Mouse (Mus musculus) forebrain, postnatal 0 days (tissue): Measurements from ENCODE around the gene Rbmxl2. TPM values are rescaled to one million over a fixed set of nuclear protein-coding genes. Genes with fewer than 3 reads are reported as not detected.

Source experiments
- ATAC-seq: fragments of 200-750 bp; cut with Nextera tagmentation; 2 replicates; pipeline ENCODE4 v1.8.0; 2017; ENCODE audit warnings: mild to moderate bottlenecking, moderate library complexity
- DNase-seq: peaks from one replicate; pipeline ENCODE4 v3.0.0-alpha.2; 2015
- H3K27ac ChIP-seq: fragments of 300-500 bp; sonication (generic); 2 replicates; pipeline ENCODE4 v1.5.1; 2014; ENCODE audit warnings: low read depth, mild to moderate bottlenecking, antibody characterized with exemption, low read length, moderate library complexity, mixed read lengths
- H3K27me3 ChIP-seq: fragments of 300-500 bp; sonication (generic); 2 replicates; pipeline ENCODE4 v1.6.1; 2014; ENCODE audit warnings: mild to moderate bottlenecking, low read length, mixed read lengths; ENCODE audit not compliant: insufficient read depth
- H3K36me3 ChIP-seq: fragments of 300-500 bp; sonication (generic); 2 replicates; pipeline ENCODE4 v1.6.1; 2014; ENCODE audit warnings: mild to moderate bottlenecking, moderate library complexity; ENCODE audit not compliant: insufficient read depth
- H3K4me1 ChIP-seq: fragments of 300-500 bp; sonication (generic); 2 replicates; pipeline ENCODE4 v1.6.1; 2014; ENCODE audit warnings: antibody characterized with exemption; ENCODE audit not compliant: insufficient read depth
- H3K4me2 ChIP-seq: fragments of 300-500 bp; sonication (generic); 2 replicates; pipeline ENCODE4 v1.6.1; 2014; ENCODE audit warnings: low read depth, mild to moderate bottlenecking, moderate library complexity
- H3K4me3 ChIP-seq: fragments of 300-500 bp; sonication (generic); 2 replicates; pipeline ENCODE4 v1.5.1; 2014; ENCODE audit warnings: low read depth, low read length, mixed read lengths
- H3K9ac ChIP-seq: fragments of 300-500 bp; sonication (generic); 2 replicates; pipeline ENCODE4 v1.6.1; 2014; ENCODE audit warnings: mild to moderate bottlenecking
- H3K9me3 ChIP-seq: fragments of 300-500 bp; sonication (generic); 2 replicates; pipeline ENCODE4 v1.6.1; 2016; ENCODE audit warnings: low read length
- CTCF ChIP-seq: sonication (generic); IDR thresholded peaks from 2 replicates; pipeline ENCODE4 v1.5.1; 2016; ENCODE audit warnings: antibody characterized with exemption, control low read depth, low read depth
- WGBS: fragments of 180-500 bp; shearing (Covaris S2); extraction: QIAGEN DNeasy Blood & Tissue Kit; methylation state at CpG from one replicate; pipeline ENCODE4 v1.1.7; 2014; 5-methylcytosine and 5-hydroxymethylcytosine counted together
- polyA plus RNA-seq: library from polyadenylated mRNA; unstranded; fragments of >200 nt; fragmentation: Nextera tagmentation; extraction: Ambion mirVana; gene quantifications from 2 replicates; pipeline ENCODE4 v1.2.1, GENCODE M21; 2015
- total RNA-seq: library from RNA; depleted of rRNA; stranded (reverse); fragments of >200 nt; gene quantifications from 2 replicates; pipeline ENCODE4 v1.2.3, GENCODE M21; 2014; rRNA removed

Rbmxl2 gene
- total RNA-seq (not detected in 2 replicates), polyA plus RNA-seq (not detected in 2 replicates)

GRCm38 (mm10) chr7:107209204-107209860 lies at the start of gene Rbmxl2:
Gene Rbmxl2 (plus strand): TSS chr7:107209445.
- Histone ChIP-seq H3K36me3 (no peaks in the 10 kb centered on the region), H3K9me3 (peaks cover 16% of the 10 kb centered on the region), H3K4me3 (0 out of 2 replicates have a peak within 1 kb of the TSS, but pooled peaks have one; percentile 11), H3K27me3 (peaks cover 27% of the 10 kb centered on the region; the same call in 1 of the 2 replicates), H3K4me1 (no peaks in the 10 kb centered on the region), H3K4me2 (no peak within 1 kb of the TSS), H3K9ac (no peak within 1 kb of the TSS), H3K27ac (no peak within 1 kb of the TSS)
- no peak for DNase-seq
- no peak for ATAC-seq
- TF ChIP-seq CTCF = peak; percentile 15; the same call in 1 of the 2 replicates
- 49% methylated on average over 70 of the region's 70 CpGs for WGBS

- DNase-seq (no peak), ATAC-seq (no peak)
- H3K27me3 ChIP-seq = no peaks in the 10 kb centered on the region
- H3K27ac ChIP-seq = no peak within 1 kb of the TSS
- no peak within 1 kb of the TSS for H3K4me3 ChIP-seq
- TF ChIP-seq CTCF = no peak
- no peak within 1 kb of the TSS for H3K9ac ChIP-seq
- 89% methylated on average over 10 of the region's 10 CpGs for WGBS
- H3K4me2 ChIP-seq = no peak within 1 kb of the TSS
- no peaks in the 10 kb centered on the region for H3K4me1 ChIP-seq
- H3K36me3 ChIP-seq = no peaks in the 10 kb centered on the region
- H3K9me3 ChIP-seq = no peaks in the 10 kb centered on the region
These were observed 42.6 kb upstream of the Rbmxl2 start, which contains the start of gene Nlrp14 for GRCm38 (mm10) chr7:107166690-107167089. Gene Nlrp14 (plus strand): TSS chr7:107166990.

GRCm38 (mm10) chr7:107180406-107180805 lies 28.8 kb upstream of the Rbmxl2 start:
- Histone ChIP-seq H3K27ac (no peak overlapping the region), H3K4me3 (no peak overlapping the region), H3K9ac (no peak overlapping the region), H3K36me3 (no peaks in the 10 kb centered on the region), H3K4me1 (no peaks in the 10 kb centered on the region), H3K4me2 (no peak overlapping the region), H3K9me3 (no peaks in the 10 kb centered on the region), H3K27me3 (no peaks in the 10 kb centered on the region)
- DNase-seq (no peak), ATAC-seq (no peak)
- TF ChIP-seq CTCF = no peak
- 42% methylated on average over 2 of the region's 2 CpGs for WGBS

DNA sequence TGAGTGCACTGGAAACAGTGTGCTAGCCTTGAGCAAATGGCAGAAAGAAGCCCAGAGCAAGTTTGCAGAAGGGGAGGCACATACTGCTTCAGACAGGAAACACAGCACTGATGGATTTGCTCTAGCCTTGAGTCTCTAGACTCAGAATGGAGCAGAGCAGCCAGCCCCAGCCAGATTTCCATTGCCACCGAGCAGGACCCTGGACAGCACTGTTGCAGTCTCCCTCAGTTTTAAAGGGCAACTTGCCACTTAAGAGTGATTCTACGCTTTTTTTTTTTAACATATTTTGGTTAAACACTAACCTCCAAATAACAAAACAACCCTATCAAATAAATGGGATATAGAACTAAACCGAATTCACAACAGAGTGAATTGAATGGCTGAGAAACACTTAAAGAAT lies 7.4 kb upstream of the Rbmxl2 start:
- DNase-seq (no peak), ATAC-seq (no peak)
- H3K9me3 ChIP-seq = no peaks in the 10 kb centered on the region
- H3K4me1 ChIP-seq = no peaks in the 10 kb centered on the region
- no peaks in the 10 kb centered on the region for H3K36me3 ChIP-seq
- no peak overlapping the region for H3K4me2 ChIP-seq
- no peak overlapping the region for H3K27ac ChIP-seq
- no peak for TF ChIP-seq CTCF
- H3K4me3 ChIP-seq = no peak overlapping the region
- no peak overlapping the region for H3K9ac ChIP-seq
- 43% methylated on average over 3 of the region's 3 CpGs for whole genome bisulfite sequencing
- no peaks in the 10 kb centered on the region for H3K27me3 ChIP-seq

DNA sequence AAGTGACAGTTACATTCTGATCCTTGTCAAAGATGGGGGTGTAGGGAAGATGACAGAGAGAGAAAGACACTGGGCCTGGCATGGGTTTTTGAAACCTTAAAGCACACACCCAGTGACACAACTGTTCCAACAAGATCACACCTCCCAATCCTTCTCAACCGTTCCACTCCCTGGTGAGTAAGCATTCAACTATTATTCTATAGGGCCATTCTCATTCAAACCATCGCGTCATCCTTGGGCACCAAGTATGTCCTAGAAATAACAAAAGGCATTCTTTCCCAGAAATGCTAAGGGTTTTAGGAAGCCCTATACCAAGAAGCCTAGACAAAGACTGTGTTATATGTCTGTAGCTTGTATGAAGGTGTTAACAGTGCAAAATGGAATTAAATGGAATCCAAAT lies 1.4 kb upstream of the Rbmxl2 start:
- H3K36me3 ChIP-seq = no peaks in the 10 kb centered on the region
- H3K4me1 ChIP-seq = no peaks in the 10 kb centered on the region
- H3K4me2 ChIP-seq = no peak overlapping the region
- H3K4me3 ChIP-seq = no peak overlapping the region
- ATAC-seq (no peak), DNase-seq (no peak)
- WGBS = 83% methylated on average over 3 of the region's 3 CpGs
- peaks cover 27% of the 10 kb centered on the region; the same call in 1 of the 2 replicates for H3K27me3 ChIP-seq
- no peak overlapping the region for H3K27ac ChIP-seq
- H3K9ac ChIP-seq = no peak overlapping the region
- H3K9me3 ChIP-seq = peaks cover 16% of the 10 kb centered on the region
- TF ChIP-seq CTCF = no peak

GRCm38 (mm10) chr7:107210126-107210576 lies 906 bp downstream of the Rbmxl2 start:
- ATAC-seq (no peak; the same call in 1 of the 2 replicates), DNase-seq (no peak)
- TF ChIP-seq CTCF = no peak
- H3K9me3 ChIP-seq = peaks cover 16% of the 10 kb centered on the region
- no peaks in the 10 kb centered on the region for H3K4me1 ChIP-seq
- H3K27me3 ChIP-seq = peaks cover 27% of the 10 kb centered on the region; the same call in 1 of the 2 replicates
- 0 out of 2 replicates have a peak overlapping the region, but pooled peaks have one; percentile 11 for H3K4me3 ChIP-seq
- no peaks in the 10 kb centered on the region for H3K36me3 ChIP-seq
- no peak overlapping the region for H3K4me2 ChIP-seq
- no peak overlapping the region for H3K27ac ChIP-seq
- no peak overlapping the region for H3K9ac ChIP-seq
- WGBS = 37% methylated on average over 66 of the region's 77 CpGs

DNA sequence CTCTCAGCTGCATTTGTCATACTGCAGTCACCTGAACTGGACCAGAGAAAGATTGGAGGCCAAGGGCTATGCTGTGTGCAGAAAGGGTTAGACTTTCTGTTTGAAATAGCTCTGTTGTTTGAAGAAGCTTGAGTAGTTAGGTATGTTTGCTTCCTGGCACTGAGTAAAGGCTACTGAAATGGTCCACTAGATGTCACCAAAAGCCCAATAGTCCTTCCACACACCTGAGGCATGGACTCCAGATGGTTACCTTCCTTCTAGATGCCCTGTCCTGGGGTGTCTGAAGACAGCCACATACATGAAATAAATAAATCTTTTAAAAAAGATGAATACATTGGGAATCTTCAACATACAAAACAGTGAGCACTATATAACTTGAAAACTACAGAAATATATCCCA lies 6.5 kb downstream of the Rbmxl2 start:
- ATAC-seq (peak; percentile 68; the same call in 1 of the 2 replicates), DNase-seq (peak; percentile 29)
- H3K9me3 ChIP-seq = no peaks in the 10 kb centered on the region
- H3K36me3 ChIP-seq = no peaks in the 10 kb centered on the region
- no peak overlapping the region for H3K27ac ChIP-seq
- no peak overlapping the region for H3K4me2 ChIP-seq
- no peak overlapping the region for H3K4me3 ChIP-seq
- peak; percentile 70 for TF ChIP-seq CTCF
- H3K9ac ChIP-seq = no peak overlapping the region
- peaks cover 10% of the 10 kb centered on the region; the same call in 1 of the 2 replicates for H3K27me3 ChIP-seq
- no peaks in the 10 kb centered on the region for H3K4me1 ChIP-seq
